ENCODE assay signal across 8 mouse cellular contexts in the genomic region with DNA sequence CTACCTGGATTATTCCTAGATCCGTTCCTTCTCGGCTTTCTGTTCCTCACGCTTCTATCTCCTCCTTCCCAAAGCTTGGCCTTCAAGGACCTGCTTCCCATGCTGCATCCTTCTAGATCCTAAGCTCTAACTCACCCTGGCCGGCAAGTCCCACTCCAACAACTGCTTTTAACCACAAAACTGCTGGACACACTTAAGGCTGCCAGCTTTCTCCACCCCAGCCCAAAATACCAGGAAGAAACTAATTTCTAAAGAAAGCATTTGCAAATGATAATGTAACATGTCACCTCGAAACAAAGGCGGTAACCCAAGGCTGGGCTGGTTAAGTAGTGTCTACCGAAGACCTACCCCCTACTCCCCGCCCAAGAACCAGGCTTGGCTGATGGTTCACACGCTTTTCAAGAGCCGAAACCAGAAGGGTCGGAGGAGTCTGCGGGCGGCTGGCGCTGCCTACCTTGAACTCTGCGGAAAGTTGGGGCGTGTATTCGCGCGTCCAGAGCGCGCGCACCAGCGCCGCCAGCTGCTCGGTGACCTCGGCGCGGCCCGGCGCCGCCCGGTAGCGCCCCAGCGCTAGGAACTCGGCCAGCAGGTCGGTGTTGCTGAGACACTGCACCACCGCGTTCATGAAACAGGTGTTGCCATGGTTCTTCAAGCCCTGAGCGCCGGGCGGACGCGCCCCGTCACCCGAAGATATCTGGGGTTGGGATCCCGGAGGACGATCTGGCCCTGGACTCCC. TPM values are rescaled to one million over a fixed set of nuclear protein-coding genes. Genes with fewer than 3 reads are reported as not detected.
DNase-seq lines count a peak whose midpoint lies in the region; ATAC-seq and TF ChIP-seq lines count a peak whose summit lies in the region.

No protein-coding gene starts in this region.

- H3K4me2 ChIP-seq in intestine, embryonic 14.5 days (ENCODE audit: low read length) = peak overlapping the region; percentile 99
- peak overlapping the region; percentile 100 for H3K4me2 ChIP-seq in midbrain, embryonic 16.5 days (ENCODE audit: low read length)

- no peaks in the 10 kb centered on the region for H3K4me1 ChIP-seq in cerebellum, adult 2 months (ENCODE audit: control insufficient read depth, insufficient read depth, low read length)
- no peaks in the 10 kb centered on the region for H3K4me1 ChIP-seq in cortical plate, adult 2 months (ENCODE audit: control insufficient read depth, insufficient read depth, low read length)
- no peaks in the 10 kb centered on the region for H3K4me1 ChIP-seq in intestine, embryonic 14.5 days (replicated peaks; ENCODE audit: control insufficient read depth, insufficient read depth, low read length)
- peaks cover 12% of the 10 kb centered on the region for H3K4me1 ChIP-seq in midbrain, embryonic 16.5 days (ENCODE audit: control insufficient read depth, insufficient read depth, low read length)

- H3K4me3 ChIP-seq in cerebellum, adult 2 months (replicated peaks; ENCODE audit: insufficient read depth, low read depth, low read length) = peak overlapping the region; percentile 17
- peak overlapping the region; percentile 40 for H3K4me3 ChIP-seq in cortical plate, adult 2 months (ENCODE audit: insufficient read depth, low read length)
- H3K4me3 ChIP-seq in intestine, embryonic 14.5 days (ENCODE audit: low read depth, low read length) = peak overlapping the region; percentile 67
- peak overlapping the region; percentile 77 for H3K4me3 ChIP-seq in midbrain, embryonic 16.5 days (ENCODE audit: low read depth, low read length)

- no peaks in the 10 kb centered on the region; the same call in 1 of the 2 replicates for H3K27me3 ChIP-seq in cerebellum, adult 2 months (ENCODE audit: control insufficient read depth, insufficient read depth, low read length)
- peaks cover 16% of the 10 kb centered on the region; the same call in 1 of the 2 replicates for H3K27me3 ChIP-seq in intestine, embryonic 14.5 days (replicated peaks; ENCODE audit: control insufficient read depth, insufficient read depth, low read length)
- peaks cover 19% of the 10 kb centered on the region for H3K27me3 ChIP-seq in midbrain, embryonic 16.5 days (ENCODE audit: control insufficient read depth, insufficient read depth, low read depth, low read length)

- no peaks in the 10 kb centered on the region for H3K36me3 ChIP-seq in intestine, embryonic 14.5 days (ENCODE audit: control insufficient read depth, insufficient read depth, low read length)
- H3K36me3 ChIP-seq in midbrain, embryonic 16.5 days (ENCODE audit: control insufficient read depth, insufficient read depth, low read length) = no peaks in the 10 kb centered on the region

- ATAC-seq in intestine, embryonic 14.5 days (replicated peaks; ENCODE audit: low FRiP score, low TSS enrichment, low read depth) = peak; percentile 42
- peak; percentile 42; the same call in 1 of the 2 replicates for ATAC-seq in midbrain, embryonic 16.5 days

- H3K27ac ChIP-seq in cerebellum, adult 2 months (ENCODE audit: insufficient read depth, low read length) = no peak overlapping the region
- H3K27ac ChIP-seq in cortical plate, adult 2 months (ENCODE audit: insufficient read depth, low read length) = no peak overlapping the region
- peak overlapping the region; percentile 78 for H3K27ac ChIP-seq in intestine, embryonic 14.5 days (ENCODE audit: low read depth)
- no peak overlapping the region for H3K27ac ChIP-seq in midbrain, embryonic 16.5 days (ENCODE audit: low read length)

- TF ChIP-seq CTCF in cerebellum, adult 2 months (IDR thresholded peaks at IDR 0.05; ENCODE audit: borderline replicate concordance, insufficient read depth, low read depth, low read length) = no peak
- no peak for TF ChIP-seq CTCF in cortical plate, adult 2 months (IDR thresholded peaks at IDR 0.05; ENCODE audit: extremely low read depth, insufficient read depth, low read length)

- no peaks in the 10 kb centered on the region for H3K9me3 ChIP-seq in intestine, embryonic 14.5 days (ENCODE audit: control insufficient read depth, low read length)
- no peaks in the 10 kb centered on the region for H3K9me3 ChIP-seq in midbrain, embryonic 16.5 days (replicated peaks; ENCODE audit: control insufficient read depth, low read length, poor library complexity, severe bottlenecking)

- WGBS in cerebellum, adult 2 months = 9% methylated on average over 47 of the region's 47 CpGs
- WGBS in intestine, embryonic 14.5 days = 2% methylated on average over 47 of the region's 47 CpGs
- WGBS in midbrain, embryonic 16.5 days = 2% methylated on average over 47 of the region's 47 CpGs

- peak overlapping the region; percentile 64 for H3K9ac ChIP-seq in intestine, embryonic 14.5 days (ENCODE audit: low read length)
- peak overlapping the region; percentile 78 for H3K9ac ChIP-seq in midbrain, embryonic 16.5 days (ENCODE audit: low read depth, low read length)

- TF ChIP-seq POLR2A in cerebellum, adult 2 months (IDR thresholded peaks at IDR 0.05; ENCODE audit: borderline replicate concordance, insufficient read depth, low read length) = no peak
- TF ChIP-seq POLR2A in cortical plate, adult 2 months (IDR thresholded peaks at IDR 0.05; ENCODE audit: extremely low read depth, insufficient read depth, low read length) = no peak

- peak; percentile 11 to 16 for DNase-seq in cerebellum, adult 2 months
- no peak for DNase-seq in cerebellum, adult 11-12 months
- DNase-seq in gastrocnemius, postnatal 25 days = peak; percentile 34
- no peak for DNase-seq in intestine, embryonic 14.5 days (ENCODE audit: low spot score)
- peak; percentile 11 for DNase-seq in liver
- peak; percentile 20 for DNase-seq in thymus, postnatal 25 days

RNA-seq across cellular contexts. Expression of a gene that starts 0.7 kb away (rescaled TPM):
- 0.44 and 0.70 TPM in 2 replicates for polyA plus RNA-seq in cerebellum, adult 2 months (2012; rRNA removed)
- polyA plus RNA-seq in cortical plate, adult 2 months (2012; rRNA removed) = 6.1 and 7.6 TPM in 2 replicates
- total RNA-seq in gastrocnemius, postnatal 25 days (2021) = under 1 TPM; 0.33 to 0.64 TPM
- 5.4 and 5.8 TPM in 2 replicates for polyA plus RNA-seq in intestine, embryonic 14.5 days (2014; fragmentation: Nextera tagmentation; extraction: Ambion mirVana)
- polyA plus RNA-seq in midbrain, embryonic 16.5 days (2015; fragmentation: Nextera tagmentation; extraction: Ambion mirVana) = 0.80 and 0.88 TPM in 2 replicates

RNA-seq across cellular contexts. Expression of a gene that starts 44.2 kb away (rescaled TPM):
- polyA plus RNA-seq in cerebellum, adult 2 months (2012; rRNA removed) = 0.72 and 1.6 TPM in 2 replicates
- 0.89 and 1.4 TPM in 2 replicates for polyA plus RNA-seq in cortical plate, adult 2 months (2012; rRNA removed)
- 1 to 10 TPM; 1.3 to 3.8 TPM for total RNA-seq in gastrocnemius, postnatal 25 days (2021)
- 0.86 and 1.0 TPM in 2 replicates for polyA plus RNA-seq in intestine, embryonic 14.5 days (2014; fragmentation: Nextera tagmentation; extraction: Ambion mirVana)
- 4.6 and 5.1 TPM in 2 replicates for polyA plus RNA-seq in midbrain, embryonic 16.5 days (2015; fragmentation: Nextera tagmentation; extraction: Ambion mirVana)

RNA-seq across cellular contexts. Expression of a gene that starts 44.7 kb away (rescaled TPM):
- 37.3 and 39.6 TPM in 2 replicates for polyA plus RNA-seq in cerebellum, adult 2 months (2012; rRNA removed)
- 34.7 TPM in 2 replicates for polyA plus RNA-seq in cortical plate, adult 2 months (2012; rRNA removed)
- 10 to 100 TPM; 22.4 to 23.0 TPM for total RNA-seq in gastrocnemius, postnatal 25 days (2021)
- polyA plus RNA-seq in intestine, embryonic 14.5 days (2014; fragmentation: Nextera tagmentation; extraction: Ambion mirVana) = 51.3 and 54.5 TPM in 2 replicates
- polyA plus RNA-seq in midbrain, embryonic 16.5 days (2015; fragmentation: Nextera tagmentation; extraction: Ambion mirVana) = 64.1 and 69.3 TPM in 2 replicates

Comparison
In these comparisons a context has a peak if more than half of its experiments do, and no peak if none do; other contexts are left out.
1. DNase-seq: peak in cerebellum, adult 2 months (2 of 2), gastrocnemius, postnatal 25 days (single experiment), liver (single experiment) and thymus, postnatal 25 days (single experiment); none in cerebellum, adult 11-12 months (single experiment) and intestine, embryonic 14.5 days (single experiment).
2. H3K4me3 ChIP-seq: peak in every context shown above with its lines; median percentile 77 in midbrain, embryonic 16.5 days; 67 in intestine, embryonic 14.5 days; 40 in cortical plate, adult 2 months; 17 in cerebellum, adult 2 months.